Mouse (Mus musculus) kidney, postnatal 10 days (tissue): ENCODE measurements around the gene Ppp4r3a.

Experiments used
- DNase-seq: peaks from one replicate; pipeline ENCODE4 v3.0.0; 2021; ENCODE audit warnings: mixed read lengths

Ppp4r3a gene

GRCm38 (mm10) chr12:101011017-101011416 lies 72.5 kb downstream of the Ppp4r3a start:
- no peak for DNase-seq

- DNase-seq = no peak
These were observed 73.2 kb downstream of the Ppp4r3a start for GRCm38 (mm10) chr12:101010148-101010920.

- no peak for DNase-seq
These were observed 74.3 kb downstream of the Ppp4r3a start for GRCm38 (mm10) chr12:101009225-101009624.

- DNase-seq = no peak
These were observed 74.9 kb downstream of the Ppp4r3a start for GRCm38 (mm10) chr12:101008648-101009047.

- DNase-seq = peak; percentile 37
These were observed 75.5 kb downstream of the Ppp4r3a start for GRCm38 (mm10) chr12:101007968-101008481.

GRCm38 (mm10) chr12:101007427-101007826 lies 76.1 kb downstream of the Ppp4r3a start:
- DNase-seq = no peak

GRCm38 (mm10) chr12:101005665-101006420 lies 77.7 kb downstream of the Ppp4r3a start:
- DNase-seq = no peak

GRCm38 (mm10) chr12:101004982-101005381 lies 78.5 kb downstream of the Ppp4r3a start:
- no peak for DNase-seq

GRCm38 (mm10) chr12:101002801-101003513 lies 80.5 kb downstream of the Ppp4r3a start:
- DNase-seq = peak; percentile 73

GRCm38 (mm10) chr12:100999061-100999954 lies 84.2 kb downstream of the Ppp4r3a start:
- no peak for DNase-seq

GRCm38 (mm10) chr12:100998564-100998962 lies 84.9 kb downstream of the Ppp4r3a start:
- no peak for DNase-seq

- no peak for DNase-seq
These were observed 85.5 kb downstream of the Ppp4r3a start for GRCm38 (mm10) chr12:100997830-100998563.

GRCm38 (mm10) chr12:100996378-100996898 lies 87.1 kb downstream of the Ppp4r3a start:
- no peak for DNase-seq

GRCm38 (mm10) chr12:100995607-100996377 lies 87.7 kb downstream of the Ppp4r3a start:
- peak; percentile 33 for DNase-seq

GRCm38 (mm10) chr12:100994140-100995015 lies 89.1 kb downstream of the Ppp4r3a start:
- DNase-seq = no peak

- no peak for DNase-seq
These were observed 90.4 kb downstream of the Ppp4r3a start for GRCm38 (mm10) chr12:100993146-100993545.

GRCm38 (mm10) chr12:100992505-100992904 lies 91.0 kb downstream of the Ppp4r3a start:
- no peak for DNase-seq

GRCm38 (mm10) chr12:100991119-100991518 lies 92.4 kb downstream of the Ppp4r3a start:
- no peak for DNase-seq

- no peak for DNase-seq
These were observed 93.2 kb downstream of the Ppp4r3a start for GRCm38 (mm10) chr12:100990291-100990690.
